Mouse (Mus musculus): ENCODE results near the gene Akap6.

- TF ChIP-seq ZC3H11A (IDR thresholded peaks at IDR 0.05; ENCODE audit: low read depth, low read length) (no peak), CTCF (IDR thresholded peaks at IDR 0.05 in 2 of 3, conservative IDR thresholded peaks at IDR 0.05 in 1 of 3; ENCODE audit: control insufficient read depth in 1 of 3, insufficient read depth in 1 of 3, low read depth in 2 of 3, low read length in 3 of 3, poor library complexity in 1 of 3, severe bottlenecking in 1 of 3) (no peak), ETS1 (IDR thresholded peaks at IDR 0.05; ENCODE audit: low read depth, low read length) (no peak), POLR2A (IDR thresholded peaks at IDR 0.05; ENCODE audit: control insufficient read depth in 1 of 2, insufficient read depth in 1 of 2, low read depth in 1 of 2, low read length in 2 of 2, poor library complexity in 1 of 2) (no peak), MAFK (IDR thresholded peaks at IDR 0.05; ENCODE audit: borderline replicate concordance, low read depth, low read length) (no peak), MAX (IDR thresholded peaks at IDR 0.05; ENCODE audit: low read length) (no peak), MXI1 (IDR thresholded peaks at IDR 0.05; ENCODE audit: low read depth, low read length) (no peak), MEF2A (IDR thresholded peaks at IDR 0.05; ENCODE audit: extremely low read depth, insufficient replicate concordance, low read depth, low read length, poor library complexity, severe bottlenecking) (no peak), CHD1 (IDR thresholded peaks at IDR 0.05; ENCODE audit: low read depth, low read length) (no peak), TCF12 (IDR thresholded peaks at IDR 0.05; ENCODE audit: low read depth, low read length) (no peak), NELFE (IDR thresholded peaks at IDR 0.05; ENCODE audit: low read depth, low read length) (no peak), HCFC1 (IDR thresholded peaks at IDR 0.05; ENCODE audit: low read depth, low read length) (no peak), POLR2AphosphoS2 (IDR thresholded peaks at IDR 0.05; ENCODE audit: low read length) (no peak), MYC (IDR thresholded peaks at IDR 0.05; ENCODE audit: low read depth, low read length) (no peak)
Measured at GRCm38 (mm10) chr12:52991745-52992144, 292.6 kb downstream of the Akap6 start.
